Mouse (Mus musculus) CH12.LX (cell line): ENCODE measurements around the gene Bicdl1. TPM values are rescaled to one million over a fixed set of nuclear protein-coding genes. Genes with fewer than 3 reads are reported as not detected.

Experiments used
- DNase-seq: peaks from one replicate; pipeline ENCODE4 v3.0.0-alpha.2; 2013; ENCODE audit errors: extremely low read depth
- H3K27ac ChIP-seq: 2 replicates; pipeline ENCODE4 v1.5.1; 2012; ENCODE audit warnings: low read depth, mild to moderate bottlenecking, control low read depth, moderate library complexity; ENCODE audit not compliant: insufficient read depth
- H3K27me3 ChIP-seq: replicated peaks from 2 replicates; pipeline ENCODE3; 2012; ENCODE audit warnings: inconsistent platforms
- H3K36me3 ChIP-seq, 2 experiments: replicated peaks in 1 of 2; 2 replicates each; pipeline versions ENCODE3 to v1.6.1; 2012; ENCODE audit warnings: inconsistent platforms in 1 of 2, low read length in 1 of 2, mild to moderate bottlenecking in 1 of 2, mixed read lengths in 1 of 2, moderate library complexity in 1 of 2; ENCODE audit not compliant: control insufficient read depth in 1 of 2, insufficient read depth in 1 of 2
- H3K4me1 ChIP-seq, 2 experiments: 2 replicates each; pipeline ENCODE4 v1.6.1; 2012; ENCODE audit warnings: inconsistent platforms in 1 of 2, moderate library complexity in 1 of 2; ENCODE audit not compliant: insufficient read depth in 2 of 2, control insufficient read depth in 1 of 2
- H3K4me2 ChIP-seq: 2 replicates; pipeline ENCODE4 v1.6.1; 2012; ENCODE audit warnings: low read depth, mild to moderate bottlenecking, control low read depth; ENCODE audit not compliant: poor library complexity, insufficient read depth, severe bottlenecking
- H3K4me3 ChIP-seq, 3 experiments: fragments of 150-350 bp in 1 of 3; sonication (generic) in 1 of 3; replicated peaks in 1 of 3; 2 replicates each; pipeline versions ENCODE3 to v1.5.1; 2011 to 2012; ENCODE audit warnings: low read depth in 2 of 3, low read length in 2 of 3, mild to moderate bottlenecking in 2 of 3, moderate library complexity in 2 of 3, control low read depth in 1 of 3, improper control_type of control experiment in 1 of 3, inconsistent platforms in 1 of 3, mixed read lengths in 1 of 3; ENCODE audit not compliant: poor library complexity in 1 of 3
- H3K79me2 ChIP-seq: replicated peaks from 2 replicates; pipeline ENCODE4 v1.6.1; 2012; ENCODE audit warnings: mild to moderate bottlenecking, moderate library complexity; ENCODE audit not compliant: control insufficient read depth, poor library complexity, insufficient read depth, severe bottlenecking; ENCODE audit errors: extremely low read depth
- H3K9ac ChIP-seq: 2 replicates; pipeline ENCODE4 v1.6.1; 2012; ENCODE audit warnings: low read depth, mild to moderate bottlenecking, control low read depth, moderate library complexity; ENCODE audit not compliant: insufficient read depth
- H3K9me3 ChIP-seq: replicated peaks from 2 replicates; pipeline ENCODE3; 2012; ENCODE audit warnings: low read length, inconsistent platforms, mixed read lengths
- CHD1 ChIP-seq: IDR thresholded peaks from 2 replicates; pipeline ENCODE4 v1.6.1; 2012; ENCODE audit warnings: low read depth, low read length, improper control_type of control experiment, inconsistent platforms
- CTCF ChIP-seq, 2 experiments: IDR thresholded peaks in 1 of 2; conservative IDR thresholded peaks in 1 of 2; 2 replicates each; pipeline ENCODE4 v1.5.1; 2011 to 2012; ENCODE audit warnings: low read depth in 2 of 2, low read length in 2 of 2, improper control_type of control experiment in 1 of 2, inconsistent platforms in 1 of 2, mild to moderate bottlenecking in 1 of 2, moderate library complexity in 1 of 2
- E2F4 ChIP-seq: IDR thresholded peaks from 2 replicates; pipeline ENCODE4 v1.6.1; 2011; ENCODE audit warnings: low read depth, low read length, improper control_type of control experiment; ENCODE audit not compliant: insufficient replicate concordance
- ELF1 ChIP-seq: IDR thresholded peaks from 2 replicates; pipeline ENCODE4 v1.6.1; 2014; ENCODE audit warnings: low read depth, mild to moderate bottlenecking, inconsistent platforms, low read length, improper control_type of control experiment
- GABPA ChIP-seq: IDR thresholded peaks from 2 replicates; pipeline ENCODE4 v1.6.1; 2012; ENCODE audit warnings: low read depth, low read length, improper control_type of control experiment, inconsistent platforms; ENCODE audit not compliant: insufficient replicate concordance
- HCFC1 ChIP-seq: IDR thresholded peaks from 2 replicates; pipeline ENCODE4 v1.6.1; 2012; ENCODE audit warnings: low read depth, mild to moderate bottlenecking, inconsistent platforms, low read length, improper control_type of control experiment
- JUND ChIP-seq: conservative IDR thresholded peaks from 2 replicates; pipeline ENCODE4 v1.6.1; 2011; ENCODE audit warnings: low read depth, low read length, improper control_type of control experiment
- MXI1 ChIP-seq: IDR thresholded peaks from 2 replicates; pipeline ENCODE4 v1.6.1; 2011; ENCODE audit warnings: mild to moderate bottlenecking, low read depth, low read length, improper control_type of control experiment
- MYC ChIP-seq: IDR thresholded peaks from 2 replicates; pipeline ENCODE4 v1.6.1; 2011; ENCODE audit warnings: low read depth, mild to moderate bottlenecking, improper control_type of control experiment, low read length
- NELFE ChIP-seq: IDR thresholded peaks from 2 replicates; pipeline ENCODE4 v1.6.1; 2011; ENCODE audit warnings: low read depth, low read length, improper control_type of control experiment
- RCOR1 ChIP-seq: conservative IDR thresholded peaks from 2 replicates; pipeline ENCODE4 v1.6.1; 2012; ENCODE audit warnings: low read depth, mild to moderate bottlenecking, inconsistent platforms, low read length, improper control_type of control experiment
- UBTF ChIP-seq: IDR thresholded peaks from 2 replicates; pipeline ENCODE4 v1.6.1; 2012; ENCODE audit warnings: low read depth, mild to moderate bottlenecking, inconsistent platforms, low read length, improper control_type of control experiment, moderate library complexity
- ZC3H11A ChIP-seq: IDR thresholded peaks from 2 replicates; pipeline ENCODE4 v1.6.1; 2012; ENCODE audit warnings: low read depth, mild to moderate bottlenecking, inconsistent platforms, low read length, improper control_type of control experiment
- ZNF384 ChIP-seq: IDR thresholded peaks from 2 replicates; pipeline ENCODE4 v1.6.1; 2012; ENCODE audit warnings: low read depth, low read length, improper control_type of control experiment, inconsistent platforms
- dilution Hi-C: fragments of 300-500 bp; cut with MboI; formaldehyde crosslinking; loops from 2 replicates; pipeline ENCODE4 v1.14.3; 2020; ENCODE audit warnings: low sequenced_read_pairs; ENCODE audit not compliant: extremely low pct_unique_long_range_greater_than_20kb, extremely low pct_ligation_motif_present
- in situ Hi-C: fragments of 300-500 bp; cut with MboI; formaldehyde crosslinking; loops from 3 replicates; pipeline ENCODE4 v1.14.3; 2019; ENCODE audit warnings: low sequenced_read_pairs, low pct_ligation_motif_present, low pct_unique_long_range_greater_than_20kb, mixed read lengths
- polyA plus RNA-seq: library from polyadenylated mRNA; unstranded; fragments of >175 nt; gene quantifications from 2 replicates; pipeline ENCODE4 v1.2.1, GENCODE M21; 2012; ENCODE audit warnings: low read depth; ENCODE audit not compliant: insufficient read length
- total RNA-seq, 2 experiments: library from RNA; depleted of rRNA; stranded (reverse); fragments of 300-350 nt in 1 of 2; fragments of >200 nt in 1 of 2; gene quantifications; 2 replicates each; pipeline ENCODE4 v1.2.3; 2012 to 2014

Gene Bicdl1
- total and polyA plus RNA-seq, 3 experiments: 1.9 to 3.5 (median 2.3) TPM

- no peak for TF ChIP-seq MYC
- TF ChIP-seq ELF1: no peak
- TF ChIP-seq UBTF: no peak
- no peak for TF ChIP-seq GABPA
- TF ChIP-seq JUND: no peak
- no peak for TF ChIP-seq HCFC1
- TF ChIP-seq CHD1: no peak
- TF ChIP-seq NELFE: no peak
- no peak for TF ChIP-seq E2F4
- no peak for TF ChIP-seq RCOR1
- TF ChIP-seq, all 38 proteins: peak for 0
- DNase-seq: no peak
- in situ Hi-C loops: no loop called here
- Histone ChIP-seq H3K9ac (no peak overlapping the region), H3K36me3 (no peaks in the 10 kb centered on the region), H3K4me2 (no peak overlapping the region), H3K4me1 (no peaks in the 10 kb centered on the region; a peak in 1 of 4 replicates), H3K9me3 (no peaks in the 10 kb centered on the region), H3K27ac (no peak overlapping the region), H3K79me2 (no peaks in the 10 kb centered on the region), H3K4me3 (no peak overlapping the region), H3K27me3 (no peaks in the 10 kb centered on the region)
- dilution Hi-C loops: no loop called here
Measured at GRCm38 (mm10) chr5:115745319-115745718, 13.9 kb upstream of the Bicdl1 start.

- Histone ChIP-seq H3K4me3 (no peak overlapping the region), H3K9me3 (peaks cover 10% of the 10 kb centered on the region), H3K4me1 (peaks cover 0 to under 1% of the 10 kb centered on the region in 2 experiments; a peak in 1 of 4 replicates), H3K4me2 (no peak overlapping the region), H3K79me2 (no peaks in the 10 kb centered on the region), H3K27me3 (peaks cover 13% of the 10 kb centered on the region), H3K36me3 (no peaks in the 10 kb centered on the region), H3K27ac (no peak overlapping the region), H3K9ac (no peak overlapping the region)
- dilution Hi-C loops: no loop called here
- in situ Hi-C loops: no loop called here
- TF ChIP-seq ZC3H11A (no peak), CTCF (conservative IDR thresholded peaks at IDR 0.05 in 1 of 2, IDR thresholded peaks at IDR 0.05 in 1 of 2; ENCODE audit: low read depth in 2 of 2, low read length in 2 of 2) (peak in 1 of 2 experiments; percentile 9; a peak in 1 of 4 replicates)
- DNase-seq: no peak
Measured at GRCm38 (mm10) chr5:115738032-115738431, 6.6 kb upstream of the Bicdl1 start.

GRCm38 (mm10) chr5:115734570-115734969, 3.1 kb upstream of the Bicdl1 start:
- peak; percentile 40 for DNase-seq
- H3K4me3 ChIP-seq: no peak overlapping the region
- peaks cover 5 to 6% of the 10 kb centered on the region in 2 experiments; a peak in 3 of 4 replicates for H3K4me1 ChIP-seq
- peak in 1 of 2 experiments; percentile 27; a peak in 1 of 4 replicates for TF ChIP-seq CTCF (conservative IDR thresholded peaks at IDR 0.05 in 1 of 2, IDR thresholded peaks at IDR 0.05 in 1 of 2; ENCODE audit: low read depth in 2 of 2, low read length in 2 of 2)
- TF ChIP-seq ZNF384: peak; percentile 71
- TF ChIP-seq MXI1: no peak
- no peak for TF ChIP-seq ELF1
- H3K27ac ChIP-seq: no peak overlapping the region
- H3K79me2 ChIP-seq: no peaks in the 10 kb centered on the region
- no peak overlapping the region for H3K9ac ChIP-seq
- peaks cover 21% of the 10 kb centered on the region for H3K27me3 ChIP-seq
- dilution Hi-C loops (no loop called here), in situ Hi-C loops (no loop called here)
- no peaks in the 10 kb centered on the region for H3K36me3 ChIP-seq
- H3K9me3 ChIP-seq: peaks cover 10% of the 10 kb centered on the region
- no peak overlapping the region for H3K4me2 ChIP-seq
